Mouse (Mus musculus) gastrocnemius, postnatal 4 days (tissue): ENCODE data around the gene Olfr781. TPM values are rescaled to one million over a fixed set of nuclear protein-coding genes. Genes with fewer than 3 reads are reported as not detected.
"Not testable (repeated sequence)": the region's sequence is repeated elsewhere in the genome, so short reads cannot be mapped to it uniquely, and the experiment has no call there.

Experiments used
- DNase-seq, 2 experiments: peaks; one replicate each; pipeline ENCODE4 v3.0.0; 2021 to 2022; ENCODE audit warnings: low spot score in 2 of 2, mixed read lengths in 2 of 2
- long read RNA-seq, 2 experiments: library from polyadenylated mRNA; stranded (forward); transcript quantifications; one replicate each; pipeline ENCODE4 v2.0.0; 2021
- total RNA-seq, 2 experiments: library from RNA; stranded (reverse); gene quantifications; 2 replicates each; pipeline ENCODE4 v1.2.3; 2021

The Olfr781 gene
- total RNA-seq: not detected
- long read RNA-seq, experiment 1: 0 reads
- long read RNA-seq, experiment 2: 0 reads

- no peak for DNase-seq
Measured at GRCm38 (mm10) chr10:129328554-129328953, at the start of gene Olfr781. TSS of gene Olfr781 (plus strand) at chr10:129328854.

- DNase-seq: not testable (repeated sequence)
Measured at GRCm38 (mm10) chr10:129312973-129313372, 15.7 kb upstream of the Olfr781 start.

DNA sequence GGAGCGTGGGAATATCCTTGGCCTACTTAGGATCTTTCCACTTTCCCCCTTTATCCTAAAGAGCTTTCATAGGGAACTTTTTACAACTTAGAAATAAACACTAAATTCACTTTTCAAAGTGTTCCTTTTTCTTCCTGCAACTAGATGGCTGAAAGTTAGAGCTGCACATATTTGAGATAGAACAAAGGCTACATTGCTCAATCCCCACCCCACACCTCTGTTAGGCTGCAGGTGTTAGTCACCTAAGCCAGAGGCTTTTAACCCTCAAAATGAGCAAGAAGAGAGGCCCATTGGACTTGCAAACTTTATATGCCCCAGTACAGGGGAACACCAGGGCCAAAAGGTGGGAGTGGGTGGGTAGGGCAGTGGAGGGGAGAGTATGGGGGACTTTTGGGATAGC, 15.1 kb upstream of the Olfr781 start:
- not testable (repeated sequence) for DNase-seq

DNA sequence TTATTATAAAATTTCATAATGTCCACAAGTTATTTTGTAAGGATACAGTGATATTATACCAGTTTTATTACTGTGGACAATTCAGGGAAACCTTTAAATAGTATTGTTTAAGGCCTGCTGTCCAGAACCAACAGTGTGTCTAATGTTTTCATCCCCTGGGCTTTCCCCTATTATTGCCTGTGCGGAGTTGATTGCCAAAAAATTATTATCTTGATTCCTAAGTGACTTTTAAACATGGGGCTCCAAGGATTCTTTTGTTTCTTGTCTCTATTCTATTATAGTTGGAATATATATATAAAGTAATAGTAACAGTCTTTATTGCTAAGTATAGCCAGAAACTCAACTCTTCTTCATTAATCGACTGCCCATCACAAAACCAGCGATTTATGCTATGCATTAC, 10.8 kb upstream of the Olfr781 start, which contains the start of gene Olfr780:
TSS of gene Olfr780 (plus strand) at position 301 of the 400 bp plus-strand sequence.
- no peak for DNase-seq

GRCm38 (mm10) chr10:129348550-129348949, 19.9 kb downstream of the Olfr781 start, which contains the start of gene Olfr782:
TSS of gene Olfr782 (plus strand) at chr10:129348850.
- DNase-seq: no peak

- not testable (repeated sequence) for DNase-seq
Measured at GRCm38 (mm10) chr10:129352475-129352874, 23.8 kb downstream of the Olfr781 start.

GRCm38 (mm10) chr10:129356496-129356895, 27.8 kb downstream of the Olfr781 start:
- not testable (repeated sequence) for DNase-seq

GRCm38 (mm10) chr10:129357307-129357706, 28.7 kb downstream of the Olfr781 start:
- no peak for DNase-seq

- DNase-seq: not testable (repeated sequence)
Measured at GRCm38 (mm10) chr10:129374051-129374450, 45.4 kb downstream of the Olfr781 start.

Other genes with a start within 250 kb of the Olfr781 start
- not detected for gene Olfr767, start 245.9 kb upstream of the Olfr781 start, total RNA-seq
- gene Olfr768, start 229.5 kb upstream of the Olfr781 start, total RNA-seq: not detected
- not detected for gene Olfr769, start 211.0 kb upstream of the Olfr781 start, total RNA-seq
- gene Olfr770, start 189.9 kb upstream of the Olfr781 start, total RNA-seq: not detected
- gene Olfr771, start 164.1 kb upstream of the Olfr781 start, total RNA-seq: not detected
- not detected for gene Olfr772, start 150.9 kb upstream of the Olfr781 start, total RNA-seq
- not detected for gene Olfr773, start 141.4 kb upstream of the Olfr781 start, total RNA-seq
- gene Olfr774, start 92.7 kb upstream of the Olfr781 start, total RNA-seq: not detected
- gene Olfr775, start 80.4 kb upstream of the Olfr781 start, total RNA-seq: not detected
- gene Olfr776, start 69.7 kb upstream of the Olfr781 start, total RNA-seq: not detected
- not detected for gene Olfr777, start 57.4 kb upstream of the Olfr781 start, total RNA-seq
- not detected for gene Olfr780, start 10.7 kb upstream of the Olfr781 start, total RNA-seq
- not detected for gene Olfr782, start 20.0 kb downstream of the Olfr781 start, total RNA-seq
- gene Olfr784, start 55.2 kb downstream of the Olfr781 start, total RNA-seq: under 1 TPM in 1 of 2 experiments, not detected in 1; 0.07 TPM
- gene Olfr785, start 76.6 kb downstream of the Olfr781 start, total RNA-seq: not detected
- not detected for gene Olfr786, start 98.5 kb downstream of the Olfr781 start, total RNA-seq
- gene Olfr787, start 133.0 kb downstream of the Olfr781 start, total RNA-seq: not detected
- gene Olfr788, start 142.1 kb downstream of the Olfr781 start, total RNA-seq: not detected
- not detected for gene Olfr789, start 155.9 kb downstream of the Olfr781 start, total RNA-seq
- not detected for gene Olfr790, start 169.6 kb downstream of the Olfr781 start, total RNA-seq
- gene Olfr791, start 192.9 kb downstream of the Olfr781 start, total RNA-seq: not detected
- not detected for gene Olfr792, start 210.3 kb downstream of the Olfr781 start, total RNA-seq
- gene Olfr794, start 238.8 kb downstream of the Olfr781 start, total RNA-seq: not detected